Mouse (Mus musculus) midbrain, embryonic 13.5 days (tissue): ENCODE data around the gene Dlgap1. TPM values are rescaled to one million over a fixed set of nuclear protein-coding genes. Genes with fewer than 3 reads are reported as not detected.

Experiments
- ATAC-seq: fragments of 200-750 bp; cut with Nextera tagmentation; 2 replicates; pipeline ENCODE4 v1.8.0; 2017; ENCODE audit warnings: mild to moderate bottlenecking, moderate TSS enrichment, moderate library complexity
- H3K27ac ChIP-seq: fragments of 300-500 bp; sonication (generic); 2 replicates; pipeline ENCODE4 v1.5.1; 2015; ENCODE audit warnings: inconsistent platforms, mild to moderate bottlenecking, moderate library complexity
- H3K27me3 ChIP-seq: fragments of 300-500 bp; sonication (generic); 2 replicates; pipeline ENCODE4 v1.6.1; 2015; ENCODE audit warnings: mild to moderate bottlenecking, inconsistent platforms
- H3K36me3 ChIP-seq: fragments of 300-500 bp; sonication (generic); 2 replicates; pipeline ENCODE4 v1.6.1; 2015; ENCODE audit warnings: mild to moderate bottlenecking, inconsistent platforms
- H3K4me1 ChIP-seq: fragments of 300-500 bp; sonication (generic); replicated peaks from 2 replicates; pipeline ENCODE4 v1.6.1; 2015; ENCODE audit warnings: inconsistent platforms
- H3K4me2 ChIP-seq: fragments of 300-500 bp; sonication (generic); replicated peaks from 2 replicates; pipeline ENCODE4 v1.6.1; 2015; ENCODE audit warnings: moderate library complexity, mild to moderate bottlenecking, inconsistent platforms
- H3K4me3 ChIP-seq: fragments of 300-500 bp; sonication (generic); replicated peaks from 2 replicates; pipeline ENCODE4 v1.5.1; 2015; ENCODE audit warnings: mild to moderate bottlenecking, inconsistent platforms
- H3K9ac ChIP-seq: fragments of 300-500 bp; sonication (generic); replicated peaks from 2 replicates; pipeline ENCODE4 v1.6.1; 2015; ENCODE audit warnings: mild to moderate bottlenecking, inconsistent platforms
- H3K9me3 ChIP-seq: fragments of 300-500 bp; sonication (generic); 2 replicates; pipeline ENCODE4 v1.6.1; 2016; ENCODE audit warnings: mild to moderate bottlenecking, inconsistent platforms
- WGBS: fragments of 180-500 bp; shearing (Covaris S2); methylation state at CpG from one replicate; pipeline ENCODE4 v1.1.7; 2015; 5-methylcytosine and 5-hydroxymethylcytosine counted together
- polyA plus RNA-seq: library from polyadenylated mRNA; unstranded; fragments of >200 nt; fragmentation: Nextera tagmentation; extraction: Ambion mirVana; gene quantifications from 2 replicates; pipeline ENCODE4 v1.2.1, GENCODE M21; 2015

The Dlgap1 gene
- polyA plus RNA-seq, 1 experiment from 2014 or later, result 10.1 TPM

GRCm38 (mm10) chr17:70222891-70223290 lies 254.0 kb downstream of the Dlgap1 start:
- no peak overlapping the region for H3K9ac ChIP-seq
- H3K4me2 ChIP-seq, result no peak overlapping the region
- no peaks in the 10 kb centered on the region for H3K27me3 ChIP-seq
- H3K9me3 ChIP-seq, result no peaks in the 10 kb centered on the region
- no peak for ATAC-seq
- no peak overlapping the region for H3K4me3 ChIP-seq
- H3K27ac ChIP-seq, result no peak overlapping the region
- WGBS, result 77% methylated on average over 3 of the region's 3 CpGs
- H3K4me1 ChIP-seq, result no peaks in the 10 kb centered on the region
- no peaks in the 10 kb centered on the region for H3K36me3 ChIP-seq

- H3K9me3 ChIP-seq, result no peaks in the 10 kb centered on the region
- H3K36me3 ChIP-seq, result no peaks in the 10 kb centered on the region
- H3K9ac ChIP-seq, result no peak overlapping the region
- no peak overlapping the region for H3K27ac ChIP-seq
- H3K27me3 ChIP-seq, result no peaks in the 10 kb centered on the region
- H3K4me3 ChIP-seq, result no peak overlapping the region
- H3K4me2 ChIP-seq, result no peak overlapping the region
- H3K4me1 ChIP-seq, result no peaks in the 10 kb centered on the region
- ATAC-seq, result no peak
- 84% methylated on average over 7 of the region's 7 CpGs for WGBS
Measured at GRCm38 (mm10) chr17:70247342-70247741, 278.5 kb downstream of the Dlgap1 start.

GRCm38 (mm10) chr17:70248250-70248649 lies 279.4 kb downstream of the Dlgap1 start:
- Histone ChIP-seq H3K4me3 (no peak overlapping the region), H3K36me3 (no peaks in the 10 kb centered on the region), H3K9me3 (no peaks in the 10 kb centered on the region), H3K4me1 (no peaks in the 10 kb centered on the region), H3K27ac (no peak overlapping the region), H3K27me3 (no peaks in the 10 kb centered on the region), H3K9ac (no peak overlapping the region), H3K4me2 (no peak overlapping the region)
- 60% methylated on average over 6 of the region's 6 CpGs for WGBS
- ATAC-seq, result no peak

- no peak for ATAC-seq
- 83% methylated on average over 3 of the region's 3 CpGs for WGBS
Measured at GRCm38 (mm10) chr17:70252476-70252875, 283.6 kb downstream of the Dlgap1 start.

DNA sequence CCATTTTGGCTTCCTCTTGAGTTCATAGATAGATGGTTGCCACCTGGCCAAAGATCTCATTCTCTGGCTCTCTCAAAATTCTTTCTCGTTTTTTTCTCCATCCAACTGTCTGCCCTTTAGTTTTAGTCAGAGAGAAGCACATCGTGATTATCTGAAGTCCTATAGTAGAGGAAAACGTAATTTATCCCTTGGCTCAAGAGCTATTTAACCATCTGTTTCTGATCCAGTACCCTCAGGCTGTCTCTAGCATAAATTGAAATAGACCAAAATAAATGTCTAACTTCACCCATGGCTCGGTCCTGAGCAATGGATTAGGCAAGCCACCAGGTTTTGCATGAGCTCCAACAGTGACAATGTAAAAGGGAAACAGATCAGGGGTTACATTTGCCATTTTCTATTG lies 287.5 kb downstream of the Dlgap1 start:
- Histone ChIP-seq H3K27ac (no peak overlapping the region), H3K4me3 (no peak overlapping the region), H3K9me3 (no peaks in the 10 kb centered on the region), H3K4me2 (no peak overlapping the region), H3K4me1 (no peaks in the 10 kb centered on the region), H3K9ac (no peak overlapping the region), H3K27me3 (no peaks in the 10 kb centered on the region), H3K36me3 (no peaks in the 10 kb centered on the region)
- ATAC-seq, result no peak
- WGBS, result 84% methylated on average over 4 of the region's 4 CpGs

More at GRCm38 (mm10) chr17:70252476-70252875, 283.6 kb downstream of the Dlgap1 start:
- Histone ChIP-seq H3K27me3 (no peaks in the 10 kb centered on the region), H3K9ac (no peak overlapping the region), H3K4me3 (no peak overlapping the region), H3K9me3 (no peaks in the 10 kb centered on the region), H3K4me1 (no peaks in the 10 kb centered on the region), H3K27ac (no peak overlapping the region), H3K36me3 (no peaks in the 10 kb centered on the region), H3K4me2 (no peak overlapping the region)

DNA sequence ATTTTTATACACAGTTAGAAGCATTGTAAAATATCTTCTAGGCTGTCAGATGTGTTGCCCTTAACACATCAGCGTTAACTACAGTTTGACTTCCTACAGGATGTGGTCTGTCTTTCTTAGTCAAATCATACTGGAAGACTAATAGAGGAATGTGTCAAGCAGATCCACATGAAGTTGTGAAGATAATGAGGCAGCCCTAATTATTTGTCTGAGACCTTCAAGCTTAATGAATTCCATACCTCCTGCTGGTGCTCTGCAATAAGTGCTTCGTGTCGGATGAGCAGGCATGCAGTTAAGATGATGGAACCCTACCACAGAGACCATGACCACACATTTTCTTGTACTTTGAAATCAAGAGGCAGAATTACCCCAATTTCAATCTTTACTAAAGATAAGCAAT lies 294.3 kb downstream of the Dlgap1 start:
- no peak for ATAC-seq
- H3K4me3 ChIP-seq, result no peak overlapping the region
- no peaks in the 10 kb centered on the region for H3K27me3 ChIP-seq
- H3K4me2 ChIP-seq, result no peak overlapping the region
- no peak overlapping the region for H3K9ac ChIP-seq
- no peaks in the 10 kb centered on the region for H3K4me1 ChIP-seq
- H3K9me3 ChIP-seq, result no peaks in the 10 kb centered on the region
- WGBS, result 68% methylated on average over 3 of the region's 3 CpGs
- no peak overlapping the region for H3K27ac ChIP-seq
- no peaks in the 10 kb centered on the region for H3K36me3 ChIP-seq

GRCm38 (mm10) chr17:70272125-70272524 lies 303.3 kb downstream of the Dlgap1 start:
- Histone ChIP-seq H3K4me1 (no peaks in the 10 kb centered on the region), H3K4me3 (no peak overlapping the region), H3K36me3 (no peaks in the 10 kb centered on the region), H3K27ac (no peak overlapping the region), H3K27me3 (no peaks in the 10 kb centered on the region), H3K4me2 (no peak overlapping the region), H3K9me3 (no peaks in the 10 kb centered on the region), H3K9ac (no peak overlapping the region)
- no peak for ATAC-seq
- 82% methylated on average over 2 of the region's 2 CpGs for WGBS

- Histone ChIP-seq H3K4me2 (no peak overlapping the region), H3K27me3 (no peaks in the 10 kb centered on the region), H3K9ac (no peak overlapping the region), H3K27ac (no peak overlapping the region), H3K9me3 (no peaks in the 10 kb centered on the region), H3K4me3 (no peak overlapping the region), H3K4me1 (no peaks in the 10 kb centered on the region), H3K36me3 (no peaks in the 10 kb centered on the region)
- WGBS, result 85% methylated on average over 2 of the region's 2 CpGs
- no peak for ATAC-seq
Measured at GRCm38 (mm10) chr17:70287708-70288107, 318.8 kb downstream of the Dlgap1 start.

DNA sequence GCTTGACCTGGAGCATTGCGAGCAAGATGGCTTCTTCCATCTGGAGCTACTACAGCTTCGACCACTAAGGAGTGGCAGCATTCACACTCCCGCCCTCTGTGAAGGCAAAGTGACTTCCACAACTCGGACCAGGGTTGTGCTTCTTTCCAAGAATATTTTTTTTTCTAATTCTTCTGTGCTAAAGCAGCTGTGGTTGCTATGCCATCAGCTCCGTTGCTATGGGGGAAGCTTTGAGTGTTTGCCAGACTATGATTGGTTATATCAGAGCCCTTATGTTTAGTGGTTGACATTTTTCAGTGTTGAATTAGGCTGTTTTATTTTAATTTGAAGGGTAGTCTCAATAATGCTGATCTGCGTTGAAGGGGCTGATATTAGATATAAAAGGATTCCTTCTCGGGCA lies 325.2 kb downstream of the Dlgap1 start:
- H3K27me3 ChIP-seq, result no peaks in the 10 kb centered on the region
- no peak for ATAC-seq
- no peak overlapping the region for H3K27ac ChIP-seq
- H3K4me3 ChIP-seq, result no peak overlapping the region
- no peaks in the 10 kb centered on the region for H3K9me3 ChIP-seq
- WGBS, result 88% methylated on average over 7 of the region's 7 CpGs
- H3K4me1 ChIP-seq, result no peaks in the 10 kb centered on the region
- no peak overlapping the region for H3K4me2 ChIP-seq
- no peak overlapping the region for H3K9ac ChIP-seq
- no peaks in the 10 kb centered on the region for H3K36me3 ChIP-seq

- Histone ChIP-seq H3K4me2 (no peak overlapping the region), H3K27me3 (no peaks in the 10 kb centered on the region), H3K36me3 (no peaks in the 10 kb centered on the region), H3K9me3 (no peaks in the 10 kb centered on the region), H3K4me3 (no peak overlapping the region), H3K27ac (no peak overlapping the region), H3K4me1 (no peaks in the 10 kb centered on the region), H3K9ac (no peak overlapping the region)
- WGBS, result 75% methylated on average over 9 of the region's 9 CpGs
- ATAC-seq, result no peak
Measured at GRCm38 (mm10) chr17:70301941-70302478, 333.1 kb downstream of the Dlgap1 start.

DNA sequence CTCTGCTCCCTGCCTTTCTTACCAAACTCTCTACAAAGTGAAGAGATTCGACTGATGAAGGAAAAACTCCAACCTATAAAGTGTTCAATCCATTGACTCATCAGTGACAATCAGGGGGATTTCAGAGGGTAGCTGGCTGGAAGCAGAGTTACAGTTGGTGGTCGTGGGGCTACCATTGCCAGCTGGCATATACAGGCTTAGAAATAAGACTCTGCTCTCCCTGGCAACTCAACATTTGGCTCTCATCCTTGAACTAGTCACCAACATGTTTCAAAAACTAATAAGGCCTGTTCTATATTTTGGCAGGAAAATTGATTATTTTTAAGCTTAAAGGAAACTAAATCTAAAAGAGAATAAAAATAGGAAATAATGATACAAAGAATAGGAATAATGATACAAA lies 333.8 kb downstream of the Dlgap1 start:
- Histone ChIP-seq H3K27me3 (no peaks in the 10 kb centered on the region), H3K36me3 (no peaks in the 10 kb centered on the region), H3K4me1 (no peaks in the 10 kb centered on the region), H3K27ac (no peak overlapping the region), H3K4me2 (no peak overlapping the region), H3K4me3 (no peak overlapping the region), H3K9ac (no peak overlapping the region), H3K9me3 (no peaks in the 10 kb centered on the region)
- 69% methylated on average over 2 of the region's 2 CpGs for WGBS
- ATAC-seq, result no peak

- no peak for ATAC-seq
- H3K4me1 ChIP-seq, result peaks cover 9% of the 10 kb centered on the region; the same call in 1 of the 2 replicates
- H3K4me2 ChIP-seq, result no peak overlapping the region
- 87% methylated on average over 5 of the region's 5 CpGs for WGBS
- H3K9ac ChIP-seq, result no peak overlapping the region
- no peak overlapping the region for H3K4me3 ChIP-seq
- H3K27ac ChIP-seq, result no peak overlapping the region
- H3K27me3 ChIP-seq, result no peaks in the 10 kb centered on the region
- no peaks in the 10 kb centered on the region for H3K9me3 ChIP-seq
- no peaks in the 10 kb centered on the region for H3K36me3 ChIP-seq
Measured at GRCm38 (mm10) chr17:70305021-70305420, 336.1 kb downstream of the Dlgap1 start.

DNA sequence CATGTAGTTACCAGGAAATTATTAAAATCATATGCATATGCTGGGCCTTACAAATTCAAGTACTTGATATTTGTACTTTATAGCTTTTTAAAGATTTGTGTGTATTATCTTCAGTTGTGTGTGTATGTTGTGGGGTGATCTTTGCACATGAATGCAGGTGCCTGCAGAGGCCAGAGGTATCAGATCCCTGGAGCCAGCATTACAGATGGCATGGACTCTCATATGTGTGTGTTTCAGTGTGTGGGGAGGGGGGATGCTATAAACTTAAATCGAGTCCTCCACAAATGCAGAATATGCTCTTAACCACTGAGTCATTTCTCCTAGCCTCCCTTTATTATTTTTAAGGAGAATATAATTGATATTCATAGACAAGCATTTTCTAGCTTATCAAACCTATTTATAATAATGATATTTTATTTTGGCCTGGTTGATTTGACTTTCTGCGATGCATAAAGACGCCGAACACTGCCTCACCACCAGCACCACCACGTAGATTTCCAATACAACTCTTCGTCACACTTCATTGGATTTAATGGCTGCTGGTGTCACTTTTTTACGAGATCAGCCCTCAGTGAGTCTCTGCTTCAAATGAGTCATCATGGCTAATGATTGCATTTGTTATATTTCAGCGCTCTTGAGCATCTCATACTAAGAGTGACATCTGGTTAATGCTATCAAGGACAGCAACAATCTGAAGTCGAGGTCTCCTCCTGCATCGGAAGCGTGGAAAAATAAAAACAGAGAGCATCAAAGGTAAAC lies 338.7 kb downstream of the Dlgap1 start:
- H3K9ac ChIP-seq, result no peak overlapping the region
- H3K27ac ChIP-seq, result no peak overlapping the region
- H3K4me2 ChIP-seq, result no peak overlapping the region
- ATAC-seq, result no peak
- H3K9me3 ChIP-seq, result no peaks in the 10 kb centered on the region
- H3K27me3 ChIP-seq, result no peaks in the 10 kb centered on the region
- H3K4me1 ChIP-seq, result peaks cover 9% of the 10 kb centered on the region; the same call in 1 of the 2 replicates
- no peaks in the 10 kb centered on the region for H3K36me3 ChIP-seq
- WGBS, result 69% methylated on average over 11 of the region's 11 CpGs
- no peak overlapping the region for H3K4me3 ChIP-seq
